Mouse (Mus musculus) myocyte (in vitro differentiated cells): ENCODE measurements around the gene Ndufs2. TPM values are rescaled to one million over a fixed set of nuclear protein-coding genes. Genes with fewer than 3 reads are reported as not detected.

Experiments used
- H3K27me3 ChIP-seq: one replicate; pipeline ENCODE4 v1.6.1; 2011; ENCODE audit not compliant: control insufficient read depth, insufficient read depth, insufficient read length
- H3K36me3 ChIP-seq: one replicate; pipeline ENCODE4 v1.6.1; 2011; ENCODE audit not compliant: control insufficient read depth, insufficient read depth
- H3K4me2 ChIP-seq: one replicate; pipeline ENCODE4 v1.6.1; 2011; ENCODE audit warnings: low read depth, control low read depth
- H3K4me3 ChIP-seq: one replicate; pipeline ENCODE4 v1.5.1; 2011; ENCODE audit warnings: mild to moderate bottlenecking, control low read depth, moderate library complexity
- H3K79me2 ChIP-seq: one replicate; pipeline ENCODE4 v1.6.1; 2011; ENCODE audit not compliant: control insufficient read depth, insufficient read depth
- H3ac ChIP-seq: one replicate; pipeline ENCODE4 v1.6.1; 2011; ENCODE audit not compliant: control insufficient read depth, insufficient read length
- POLR2AphosphoS2 ChIP-seq: IDR thresholded peaks from one replicate; pipeline ENCODE4 v1.6.1; 2011; ENCODE audit warnings: low read depth, control low read depth; ENCODE audit not compliant: insufficient read length
- REST ChIP-seq: IDR thresholded peaks from one replicate; pipeline ENCODE4 v1.6.1; 2011; ENCODE audit warnings: mild to moderate bottlenecking, control low read depth, moderate library complexity; ENCODE audit not compliant: insufficient read depth, insufficient read length
- SRF ChIP-seq: IDR thresholded peaks from one replicate; pipeline ENCODE4 v1.6.1; 2011; ENCODE audit warnings: low read depth; ENCODE audit not compliant: control insufficient read depth, insufficient read length
- TCF12 ChIP-seq: IDR thresholded peaks from one replicate; pipeline ENCODE4 v1.6.1; 2011; ENCODE audit warnings: mild to moderate bottlenecking, control low read depth; ENCODE audit not compliant: poor library complexity, insufficient read depth, severe bottlenecking
- polyA plus RNA-seq: library from polyadenylated mRNA; unstranded; fragments of >200 nt; fragmentation: generic; extraction: Trizol; gene quantifications from one replicate; pipeline ENCODE4 v1.2.1, GENCODE M21; 2012; ENCODE audit warnings: missing spikeins

Gene Ndufs2
- polyA plus RNA-seq, 1 experiment: 409 TPM

GRCm38 (mm10) chr1:171189046-171189445 lies 62.1 kb downstream of the Ndufs2 start:
- Histone ChIP-seq H3ac (no peak overlapping the region), H3K27me3 (no peaks in the 10 kb centered on the region), H3K79me2 (no peaks in the 10 kb centered on the region), H3K4me2 (no peak overlapping the region), H3K36me3 (no peaks in the 10 kb centered on the region), H3K4me3 (no peak overlapping the region)
- no peak for TF ChIP-seq TCF12

- Histone ChIP-seq H3ac (no peak overlapping the region), H3K4me2 (no peak overlapping the region), H3K4me3 (no peak overlapping the region), H3K36me3 (no peaks in the 10 kb centered on the region), H3K27me3 (no peaks in the 10 kb centered on the region), H3K79me2 (no peaks in the 10 kb centered on the region)
- no peak for TF ChIP-seq REST
These were observed 63.1 kb downstream of the Ndufs2 start for GRCm38 (mm10) chr1:171187851-171188700.

DNA sequence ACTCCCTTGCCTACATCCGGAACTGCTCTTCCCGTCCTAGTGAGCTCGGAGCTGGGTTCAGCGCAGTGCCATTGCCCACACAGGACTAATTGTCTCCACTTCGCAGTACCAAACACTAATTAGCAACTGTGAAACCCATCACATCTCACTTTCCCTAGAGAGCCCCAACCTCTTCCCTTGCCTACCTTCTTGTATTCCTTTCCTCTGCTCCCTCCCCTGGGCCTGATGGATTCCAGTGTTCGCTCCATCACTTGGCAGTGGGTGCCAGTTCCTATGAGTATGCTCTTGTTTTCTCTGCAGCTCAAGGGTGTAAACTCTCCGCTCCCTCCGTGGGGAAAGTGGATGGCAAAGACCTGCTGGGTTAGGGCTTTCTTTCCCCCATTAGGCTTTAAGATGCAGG lies 65.5 kb downstream of the Ndufs2 start:
- no peaks in the 10 kb centered on the region for H3K27me3 ChIP-seq
- H3K79me2 ChIP-seq: no peaks in the 10 kb centered on the region
- no peak overlapping the region for H3K4me2 ChIP-seq
- H3K36me3 ChIP-seq: no peaks in the 10 kb centered on the region
- no peak overlapping the region for H3ac ChIP-seq
- no peak for TF ChIP-seq POLR2AphosphoS2
- TF ChIP-seq SRF: no peak
- no peak overlapping the region for H3K4me3 ChIP-seq

Other genes with a start within 250 kb of the Ndufs2 start
- 2.1 TPM for gene Fcgr4, start 232.5 kb downstream of the Ndufs2 start, polyA plus RNA-seq
- gene Fcgr3, start 186.5 kb downstream of the Ndufs2 start, polyA plus RNA-seq: 0.05 TPM
- gene Cfap126, start 137.5 kb downstream of the Ndufs2 start, polyA plus RNA-seq: 2.2 TPM
- 169 TPM for gene Sdhc, start 100.8 kb downstream of the Ndufs2 start, polyA plus RNA-seq
- gene Mpz, start 100.7 kb downstream of the Ndufs2 start, polyA plus RNA-seq: 0.11 TPM
- gene Pcp4l1, start 55.1 kb downstream of the Ndufs2 start, polyA plus RNA-seq: 0.05 TPM
- 0.06 TPM for gene Nr1i3, start 37.4 kb downstream of the Ndufs2 start, polyA plus RNA-seq
- gene Tomm40l, start 28.9 kb downstream of the Ndufs2 start, polyA plus RNA-seq: 49.4 TPM
- gene Apoa2, start 26.3 kb downstream of the Ndufs2 start, polyA plus RNA-seq: not detected
- not detected for gene Fcer1g, start 17.0 kb downstream of the Ndufs2 start, polyA plus RNA-seq
- gene Adamts4, start 967 bp downstream of the Ndufs2 start, polyA plus RNA-seq: 15.0 TPM
- gene B4galt3, start 18.9 kb upstream of the Ndufs2 start, polyA plus RNA-seq: 19.3 TPM
- gene Ppox, start 29.8 kb upstream of the Ndufs2 start, polyA plus RNA-seq: 11.7 TPM
- gene Usp21, start 36.6 kb upstream of the Ndufs2 start, polyA plus RNA-seq: 21.0 TPM
- gene Ufc1, start 43.6 kb upstream of the Ndufs2 start, polyA plus RNA-seq: 116 TPM
- 59.9 TPM for gene Dedd, start 77.8 kb upstream of the Ndufs2 start, polyA plus RNA-seq
- 31.8 TPM for gene Nit1, start 94.3 kb upstream of the Ndufs2 start, polyA plus RNA-seq
- 111 TPM for gene Pfdn2, start 94.3 kb upstream of the Ndufs2 start, polyA plus RNA-seq
- not detected for gene Klhdc9, start 109.4 kb upstream of the Ndufs2 start, polyA plus RNA-seq
- gene Nectin4, start 118.7 kb upstream of the Ndufs2 start, polyA plus RNA-seq: 0.08 TPM
- 0.02 TPM for gene Arhgap30, start 137.6 kb upstream of the Ndufs2 start, polyA plus RNA-seq
- gene Usf1, start 159.9 kb upstream of the Ndufs2 start, polyA plus RNA-seq: 106 TPM
- 0.41 TPM for gene Tstd1, start 167.5 kb upstream of the Ndufs2 start, polyA plus RNA-seq
- 24.2 TPM for gene F11r, start 186.1 kb upstream of the Ndufs2 start, polyA plus RNA-seq